Mouse (Mus musculus) urinary bladder, postnatal 25 days (tissue): ENCODE results near the gene Selenoo.

Experiments
- DNase-seq: peaks from one replicate; pipeline ENCODE4 v3.0.0; 2022; ENCODE audit warnings: low spot score

Gene Selenoo

DNA sequence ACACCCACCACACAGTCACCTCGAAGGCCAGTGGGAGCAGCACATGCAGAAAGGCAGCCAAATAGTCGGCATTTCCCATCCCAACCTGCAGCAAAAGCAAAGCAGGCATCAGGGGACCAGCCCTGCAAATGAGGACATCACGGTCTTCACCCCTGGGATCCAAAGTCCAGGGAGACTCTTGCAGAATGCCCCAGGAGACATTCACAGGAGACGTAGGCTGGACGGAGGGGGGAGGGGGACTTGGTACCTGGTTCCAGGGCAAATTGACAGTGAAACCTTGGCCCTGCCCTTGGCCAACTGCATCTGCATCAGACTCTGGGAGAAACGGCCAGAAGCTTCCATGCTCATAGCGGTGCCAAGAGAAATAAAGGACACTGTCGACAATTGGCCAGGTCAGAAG is 37.7 kb downstream of the Selenoo start:
- DNase-seq: no peak

DNA sequence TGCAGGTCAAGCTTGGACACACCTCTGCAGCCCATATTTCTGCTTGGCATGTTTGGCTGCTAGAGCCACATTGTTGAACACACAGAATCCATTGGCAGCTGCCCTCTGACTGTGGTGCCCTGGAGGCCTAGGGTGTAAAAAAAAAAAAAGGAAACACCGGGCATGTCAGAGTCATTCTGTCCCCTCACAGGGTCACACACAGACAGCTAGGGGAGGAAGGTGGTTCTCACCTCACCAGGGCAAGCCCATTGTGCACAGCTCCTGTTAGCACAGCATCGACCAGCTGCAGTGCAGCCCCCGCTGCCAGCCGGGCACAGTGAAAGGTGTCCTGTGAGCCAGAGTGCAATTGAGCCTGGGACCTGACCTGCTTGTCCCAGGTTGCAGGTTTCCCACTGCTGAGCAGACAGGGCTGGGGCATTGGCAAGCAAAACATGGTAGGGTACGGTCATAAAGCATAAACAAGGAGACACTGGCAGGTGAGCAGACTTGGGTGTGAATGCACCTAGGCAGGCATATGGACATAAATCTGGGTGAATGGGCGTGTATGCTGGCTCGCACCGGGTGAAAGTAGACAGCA is 38.6 kb downstream of the Selenoo start:
- no peak for DNase-seq

GRCm38 (mm10) chr15:89128382-89129350 is 39.8 kb downstream of the Selenoo start, which contains the start of gene Hdac10:
Hdac10 (minus strand) TSS chr15:89128700.
- peak; percentile 77 for DNase-seq

GRCm38 (mm10) chr15:89130245-89130644 is 41.4 kb downstream of the Selenoo start:
- no peak for DNase-seq

DNA sequence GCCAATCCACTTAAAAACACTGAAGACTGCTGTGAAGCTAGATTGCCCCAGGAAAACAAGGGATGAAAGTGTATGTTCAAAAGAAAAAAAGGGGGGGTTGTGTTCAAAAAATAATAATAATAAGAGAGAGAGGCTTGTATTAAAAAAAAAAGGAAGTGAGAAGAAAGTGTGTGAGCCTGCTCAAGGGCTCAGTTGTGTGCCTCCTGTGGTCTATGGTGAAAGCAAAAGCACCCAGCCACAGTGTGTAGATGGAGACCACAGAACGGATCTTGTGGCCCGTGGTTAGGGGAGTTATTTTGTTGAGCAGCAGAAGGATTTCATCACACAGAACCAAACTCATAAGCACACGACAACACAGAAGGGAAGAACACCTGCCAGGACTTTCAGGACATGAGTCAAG is 42.4 kb downstream of the Selenoo start:
- DNase-seq: no peak

GRCm38 (mm10) chr15:89136461-89137155 is 47.7 kb downstream of the Selenoo start:
- DNase-seq: no peak

DNA sequence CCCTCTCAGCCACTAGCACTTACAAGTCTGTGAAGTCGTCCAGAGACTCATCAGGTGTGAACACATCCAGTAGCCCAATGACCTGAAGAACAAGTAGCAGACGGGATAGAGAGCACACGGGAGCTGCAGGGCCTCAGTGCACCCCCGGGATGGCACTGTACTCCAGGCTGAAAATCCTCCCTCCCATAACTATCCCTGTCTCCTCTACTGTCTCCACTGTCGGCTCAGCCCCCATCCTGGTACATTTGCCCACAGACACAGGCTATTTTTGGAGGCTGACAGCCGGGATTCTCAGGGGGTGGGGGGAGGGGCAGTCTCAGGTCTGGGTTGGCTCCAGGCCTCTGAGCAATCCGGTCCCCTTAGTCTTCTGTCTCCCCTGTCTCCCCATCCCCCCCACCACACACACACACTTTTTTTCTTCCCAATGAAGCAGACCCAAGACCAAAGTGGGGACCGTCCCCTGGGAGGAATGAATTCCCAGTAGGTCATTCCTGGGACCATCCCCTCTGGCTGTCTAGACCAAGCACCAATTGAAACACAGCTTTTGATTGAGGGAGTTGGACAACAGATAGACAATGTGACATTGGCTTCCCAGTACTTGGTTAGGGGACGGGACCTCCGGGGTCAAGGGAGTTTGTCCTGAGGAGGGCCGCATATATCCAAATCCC is 48.6 kb downstream of the Selenoo start:
- no peak for DNase-seq

DNA sequence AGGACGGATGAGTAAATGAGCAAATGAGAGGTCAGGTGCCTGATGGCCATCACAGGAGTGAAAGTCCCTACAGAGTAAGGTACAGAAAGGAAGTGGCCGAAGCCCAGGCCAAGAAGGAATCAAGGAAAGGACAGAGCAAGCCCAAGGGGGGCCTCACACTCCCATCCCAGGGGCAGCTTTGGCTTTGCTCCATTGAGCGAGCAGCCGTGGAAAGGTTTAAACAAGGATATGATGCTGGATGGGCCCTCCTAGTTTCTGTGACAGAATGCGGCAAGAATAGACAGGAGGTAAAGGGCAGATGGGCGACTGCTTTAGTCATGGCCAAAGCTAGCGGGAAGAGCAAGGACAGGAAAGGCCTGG is 49.1 kb downstream of the Selenoo start:
- no peak for DNase-seq

- no peak for DNase-seq
These were observed 49.6 kb downstream of the Selenoo start for GRCm38 (mm10) chr15:89138531-89138930.

DNA sequence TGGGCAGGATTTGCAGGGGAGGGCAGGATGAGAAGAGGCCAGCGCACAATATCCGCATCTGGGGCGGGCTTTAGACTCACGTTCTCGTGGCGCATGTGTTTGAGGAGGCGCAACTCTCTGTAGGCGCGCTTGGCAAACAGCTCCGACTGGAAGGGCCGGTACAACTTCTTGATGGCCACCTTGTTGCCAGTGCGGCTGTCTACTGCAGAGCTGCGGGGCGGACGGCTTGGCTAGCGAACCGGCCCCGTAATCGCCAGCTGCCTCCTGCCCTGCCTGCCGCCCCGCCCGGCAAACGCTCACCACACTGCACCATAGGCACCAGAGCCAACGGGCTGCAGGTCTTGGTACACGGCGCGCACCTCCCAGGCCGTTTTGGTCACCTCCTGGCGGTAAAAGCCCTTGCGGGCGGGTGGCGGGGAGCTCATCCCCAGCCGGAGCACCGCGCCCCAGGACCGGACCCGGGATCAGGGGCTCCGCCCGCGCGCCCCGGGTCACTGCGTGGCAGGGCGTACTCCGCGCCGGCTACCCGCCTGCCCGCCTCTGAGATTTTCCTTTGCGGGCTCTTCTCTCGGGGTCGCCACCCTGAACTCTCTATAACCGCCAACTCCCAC is 51.3 kb downstream of the Selenoo start:
- DNase-seq: peak; percentile 71

DNA sequence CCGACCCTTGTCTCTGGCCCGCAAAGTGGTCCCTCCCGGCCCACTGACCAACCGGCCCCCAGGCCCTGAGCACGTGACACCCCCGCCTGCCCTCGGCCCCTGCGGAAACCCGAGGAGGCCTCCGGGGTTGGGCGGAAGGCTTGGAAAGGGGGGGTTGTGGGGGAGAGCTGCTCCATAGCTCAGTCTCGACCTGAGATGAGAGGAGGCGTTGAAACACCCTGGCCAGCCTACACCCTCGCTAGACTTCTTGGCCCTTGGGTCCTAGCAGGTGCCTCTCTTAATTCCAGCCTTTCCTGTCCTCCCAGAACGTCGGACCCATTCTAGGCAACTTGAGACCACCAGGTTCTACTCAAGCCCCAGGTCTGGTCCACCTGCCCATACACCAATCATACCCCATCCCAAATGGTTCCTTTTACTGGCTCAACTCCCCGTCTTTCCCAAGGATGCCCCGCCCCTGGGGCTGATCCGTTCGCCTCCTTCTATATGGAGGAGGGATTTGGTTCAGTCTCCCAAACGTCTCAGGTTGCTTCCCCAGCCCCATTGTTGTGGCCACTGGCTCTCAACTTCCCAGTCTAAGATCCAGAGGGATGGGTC is 51.9 kb downstream of the Selenoo start, which contains the start of gene Mapk12:
Gene Mapk12 (minus strand): TSS at position 45 of the 594 bp plus-strand sequence.
- peak; percentile 52 for DNase-seq

DNA sequence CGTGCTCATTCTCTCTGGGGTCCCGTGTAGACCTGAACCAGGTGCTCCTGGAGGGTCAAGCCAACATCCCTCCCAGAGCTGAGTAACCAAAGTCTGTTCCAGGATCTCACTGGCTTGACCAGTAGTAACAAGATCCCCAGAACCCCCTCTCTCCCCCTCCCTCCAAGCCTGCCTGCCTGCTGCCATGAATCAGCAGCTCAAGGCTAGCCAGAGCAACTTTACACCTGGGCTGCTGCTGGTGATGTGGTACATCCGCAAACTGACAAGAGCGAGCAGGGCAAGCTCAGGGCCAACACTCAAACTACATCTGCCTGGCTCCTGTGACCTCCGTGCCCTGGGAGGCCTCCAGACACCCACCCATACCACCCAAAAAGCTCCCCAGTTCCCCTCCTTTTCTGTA is 52.6 kb downstream of the Selenoo start:
- DNase-seq: no peak

DNA sequence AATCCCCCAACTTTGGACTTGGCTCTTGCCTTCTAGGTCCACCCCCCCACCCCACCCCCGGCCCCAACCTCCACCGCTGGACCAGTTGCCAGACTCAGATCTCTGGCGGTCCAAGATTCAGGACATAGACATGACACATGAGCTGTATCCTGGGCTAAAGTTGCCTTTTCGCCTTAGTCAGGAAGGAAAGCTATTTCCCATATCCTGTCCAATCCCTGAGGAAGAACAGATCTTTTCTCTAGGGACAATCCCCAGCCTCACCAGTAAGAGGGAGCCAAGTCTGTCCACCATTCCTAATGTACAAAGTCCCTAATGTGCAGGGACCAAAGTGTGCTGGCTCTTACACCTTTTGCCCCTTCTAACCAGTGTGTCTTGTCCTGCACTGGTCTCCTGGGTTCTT is 53.0 kb downstream of the Selenoo start:
- DNase-seq: no peak

DNA sequence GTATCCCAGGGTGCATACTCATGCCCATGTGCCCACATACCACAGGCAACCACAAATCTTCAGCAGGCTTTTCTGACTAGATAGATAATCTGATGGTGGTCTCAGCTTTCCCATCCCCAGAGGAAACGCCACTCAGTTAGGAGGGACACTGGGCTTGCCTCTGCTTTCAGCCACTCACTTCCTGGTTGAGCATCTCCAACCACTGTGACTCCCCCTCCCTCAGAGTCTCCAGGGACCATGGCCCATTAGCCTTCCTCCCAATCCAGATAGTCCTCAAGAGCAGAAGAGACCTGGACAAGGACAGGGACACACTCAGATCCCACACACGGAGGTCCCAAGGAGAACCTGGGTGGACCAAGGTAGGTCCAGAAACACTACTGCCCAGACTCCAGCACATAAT is 54.2 kb downstream of the Selenoo start:
- no peak for DNase-seq

DNA sequence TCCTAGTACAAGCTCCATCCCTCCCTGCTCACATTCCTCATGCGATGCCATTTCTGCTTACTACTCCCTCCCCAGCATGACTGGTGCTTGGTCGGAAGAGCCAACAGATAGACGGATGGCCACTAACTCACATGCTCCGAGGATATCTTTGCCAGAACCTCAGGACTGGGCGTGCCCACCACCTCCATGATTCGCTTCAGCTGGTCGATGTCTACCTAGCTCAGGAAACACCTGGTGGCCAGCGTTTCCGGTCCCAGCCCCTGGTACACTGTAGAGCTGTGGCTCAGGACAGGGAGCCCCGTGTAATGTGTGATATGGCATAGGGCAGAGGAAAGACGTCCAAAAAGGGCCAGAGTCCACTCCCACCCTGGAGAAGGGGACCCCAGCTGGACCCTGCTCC is 56.1 kb downstream of the Selenoo start:
- DNase-seq: no peak

GRCm38 (mm10) chr15:89145813-89146350 is 57.0 kb downstream of the Selenoo start:
- no peak for DNase-seq

DNA sequence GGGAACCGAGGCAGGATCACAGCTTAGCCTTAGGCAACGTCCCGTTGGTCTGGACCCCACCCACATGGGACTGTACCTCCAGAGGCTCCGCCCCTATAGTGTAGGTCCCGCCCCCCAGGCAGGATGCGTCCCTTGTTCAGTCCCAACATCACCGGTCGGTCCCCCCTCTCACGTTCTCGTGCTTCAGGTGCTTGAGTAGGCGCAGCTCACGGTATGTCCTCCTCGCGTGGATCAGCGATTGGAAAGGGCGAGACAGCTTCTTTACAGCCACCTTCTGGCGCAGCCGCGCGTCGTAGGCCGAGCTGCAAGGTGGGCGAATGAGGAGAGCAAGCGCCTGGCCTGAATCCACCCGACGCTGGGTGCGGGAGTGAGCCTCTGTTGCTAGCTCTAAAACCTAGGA is 57.7 kb downstream of the Selenoo start:
- DNase-seq: peak; percentile 58

GRCm38 (mm10) chr15:89147024-89147423 is 58.1 kb downstream of the Selenoo start:
- no peak for DNase-seq

DNA sequence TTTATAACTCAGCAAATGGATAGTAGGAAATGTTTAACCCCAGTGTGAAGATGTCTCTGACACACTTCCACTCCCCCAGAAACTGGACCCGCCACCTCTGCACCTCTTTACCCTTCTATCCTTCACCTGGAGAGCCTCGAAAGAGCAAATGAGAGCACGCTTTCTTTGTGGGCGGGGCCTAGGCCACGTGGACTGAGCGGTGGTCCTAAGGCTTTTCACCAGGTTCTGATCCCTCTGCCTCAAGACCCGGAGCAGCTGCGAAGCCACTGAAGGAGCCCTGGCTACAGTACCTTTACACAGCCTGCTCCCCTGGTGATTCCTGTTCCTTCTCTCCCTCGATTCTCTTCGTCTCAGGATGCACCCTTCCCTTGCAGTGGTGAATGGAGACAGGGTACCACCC is 58.6 kb downstream of the Selenoo start:
- no peak for DNase-seq

GRCm38 (mm10) chr15:89147895-89148294 is 59.0 kb downstream of the Selenoo start:
- DNase-seq: no peak
